Mouse (Mus musculus) kidney, adult 2 months (tissue): ENCODE data around the gene Ppfibp1.

Source experiments
- CTCF ChIP-seq: fragments of 200-500 bp; conservative IDR thresholded peaks from 2 replicates; pipeline ENCODE4 v1.5.1; 2011; ENCODE audit warnings: low read depth, mild to moderate bottlenecking, control low read depth, low read length, moderate library complexity, mixed read lengths; ENCODE audit not compliant: insufficient read depth, insufficient read length
- POLR2A ChIP-seq: fragments of 200-500 bp; IDR thresholded peaks from one replicate; pipeline ENCODE4 v1.6.1; 2011; ENCODE audit warnings: low read depth, low read length, control low read depth

DNA sequence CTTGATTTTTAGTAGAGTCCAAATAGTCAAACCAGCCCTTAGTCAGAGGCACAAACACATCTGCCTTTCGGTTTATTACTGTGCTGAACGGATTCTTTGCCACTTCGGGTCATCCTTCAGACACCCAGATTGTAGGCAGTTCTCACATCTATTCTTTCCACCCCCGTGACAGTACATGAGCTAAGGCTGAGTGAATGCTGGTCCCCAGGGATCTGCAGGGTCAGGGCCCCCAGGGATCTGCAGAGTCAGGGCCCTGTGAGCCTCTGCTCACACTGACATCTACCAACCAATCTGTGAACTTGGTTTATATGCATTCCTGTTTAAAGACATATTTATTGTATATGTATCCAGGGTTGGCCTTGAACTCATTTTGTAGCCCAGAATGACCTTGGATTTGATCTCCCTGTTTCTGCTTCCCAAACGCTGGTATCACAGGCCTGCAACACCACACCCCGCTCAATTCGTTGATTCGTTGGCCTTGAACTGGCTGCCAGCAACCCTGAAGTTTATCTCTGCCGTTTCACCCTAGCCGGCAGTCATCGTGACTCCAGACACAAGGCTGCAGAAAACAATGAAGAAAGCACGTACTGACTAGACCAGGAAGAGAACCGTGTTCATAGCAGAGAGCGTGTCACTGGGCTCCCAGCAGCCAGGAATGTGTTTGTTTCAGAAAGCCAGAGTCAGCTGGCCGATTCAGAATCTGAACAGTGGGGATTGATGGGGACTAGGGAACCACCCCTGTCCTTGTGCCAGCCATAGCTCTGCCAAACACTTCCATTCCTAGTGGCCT, 42.1 kb upstream of the Ppfibp1 start:
- no peak for TF ChIP-seq CTCF
- no peak for TF ChIP-seq POLR2A
